Mouse (Mus musculus) liver, embryonic 12.5 days (tissue): Measurements from ENCODE around the gene Sema5b. TPM values are rescaled to one million over a fixed set of nuclear protein-coding genes. Genes with fewer than 3 reads are reported as not detected.
A peak's percentile ranks its signal among the peaks of the same experiment; 100 is the strongest.

Source experiments
- ATAC-seq: fragments of 200-750 bp; cut with Nextera tagmentation; 2 replicates; pipeline ENCODE4 v1.8.0; 2017; ENCODE audit warnings: moderate number of reproducible peaks, mild to moderate bottlenecking, moderate library complexity
- H3K27ac ChIP-seq: fragments of 300-500 bp; sonication (generic); 2 replicates; pipeline ENCODE4 v1.5.1; 2016; ENCODE audit warnings: mild to moderate bottlenecking
- H3K27me3 ChIP-seq: fragments of 300-500 bp; sonication (generic); replicated peaks from 2 replicates; pipeline ENCODE4 v1.6.1; 2016; ENCODE audit warnings: mild to moderate bottlenecking, moderate library complexity
- H3K36me3 ChIP-seq: fragments of 300-500 bp; sonication (generic); 2 replicates; pipeline ENCODE4 v1.6.1; 2016; ENCODE audit warnings: mild to moderate bottlenecking, moderate library complexity
- H3K4me1 ChIP-seq: fragments of 300-500 bp; sonication (generic); 2 replicates; pipeline ENCODE4 v1.6.1; 2016
- H3K4me2 ChIP-seq: fragments of 300-500 bp; sonication (generic); 2 replicates; pipeline ENCODE4 v1.6.1; 2016; ENCODE audit warnings: mild to moderate bottlenecking, moderate library complexity
- H3K4me3 ChIP-seq: fragments of 300-500 bp; sonication (generic); 2 replicates; pipeline ENCODE4 v1.5.1; 2016; ENCODE audit warnings: mild to moderate bottlenecking, moderate library complexity
- H3K9ac ChIP-seq: fragments of 300-500 bp; sonication (generic); 2 replicates; pipeline ENCODE4 v1.6.1; 2016; ENCODE audit warnings: mild to moderate bottlenecking, moderate library complexity
- H3K9me3 ChIP-seq: fragments of 300-500 bp; sonication (generic); replicated peaks from 2 replicates; pipeline ENCODE4 v1.6.1; 2016; ENCODE audit warnings: mild to moderate bottlenecking, moderate library complexity
- WGBS: fragments of 180-500 bp; shearing (Covaris S2); methylation state at CpG from one replicate; pipeline ENCODE4 v1.1.7; 2016; ENCODE audit not compliant: insufficient replicate concordance; 5-methylcytosine and 5-hydroxymethylcytosine counted together
- polyA plus RNA-seq: library from polyadenylated mRNA; unstranded; fragments of >200 nt; fragmentation: Nextera tagmentation; extraction: Ambion mirVana; gene quantifications from 2 replicates; pipeline ENCODE4 v1.2.1, GENCODE M21; 2016

The Sema5b gene
- polyA plus RNA-seq, 1 experiment from 2014 or later = 0.17 TPM

- Histone ChIP-seq H3K4me3 (no peak overlapping the region), H3K4me1 (no peaks in the 10 kb centered on the region; the same call in 1 of the 2 replicates), H3K36me3 (no peaks in the 10 kb centered on the region), H3K27me3 (peaks cover 42% of the 10 kb centered on the region), H3K4me2 (no peak overlapping the region), H3K9ac (no peak overlapping the region), H3K27ac (no peak overlapping the region), H3K9me3 (no peaks in the 10 kb centered on the region)
- WGBS = 74% methylated on average over 8 of the region's 8 CpGs
- no peak for ATAC-seq
These were observed 44.3 kb downstream of the Sema5b start for GRCm38 (mm10) chr16:35585126-35585694.

- H3K4me2 ChIP-seq = no peak overlapping the region
- no peaks in the 10 kb centered on the region for H3K9me3 ChIP-seq
- no peak overlapping the region for H3K27ac ChIP-seq
- no peaks in the 10 kb centered on the region; the same call in 1 of the 2 replicates for H3K4me1 ChIP-seq
- H3K36me3 ChIP-seq = no peaks in the 10 kb centered on the region
- peaks cover 53% of the 10 kb centered on the region for H3K27me3 ChIP-seq
- 59% methylated on average over 8 of the region's 8 CpGs for WGBS
- no peak overlapping the region for H3K9ac ChIP-seq
- no peak overlapping the region for H3K4me3 ChIP-seq
- no peak for ATAC-seq
These were observed 46.3 kb downstream of the Sema5b start for GRCm38 (mm10) chr16:35587046-35587779.

- peak overlapping the region; percentile 40 for H3K4me2 ChIP-seq
- peaks cover 61% of the 10 kb centered on the region for H3K27me3 ChIP-seq
- no peaks in the 10 kb centered on the region for H3K9me3 ChIP-seq
- H3K4me1 ChIP-seq = no peaks in the 10 kb centered on the region; the same call in 1 of the 2 replicates
- no peaks in the 10 kb centered on the region for H3K36me3 ChIP-seq
- no peak overlapping the region for H3K9ac ChIP-seq
- H3K27ac ChIP-seq = no peak overlapping the region
- 10% methylated on average over 19 of the region's 20 CpGs for WGBS
- no peak for ATAC-seq
- 0 out of 2 replicates have a peak overlapping the region, but pooled peaks have one; percentile 6 for H3K4me3 ChIP-seq
These were observed 47.0 kb downstream of the Sema5b start for GRCm38 (mm10) chr16:35587866-35588465.

GRCm38 (mm10) chr16:35588731-35589151, 47.8 kb downstream of the Sema5b start:
- no peak overlapping the region for H3K27ac ChIP-seq
- no peak overlapping the region for H3K4me3 ChIP-seq
- H3K4me2 ChIP-seq = no peak overlapping the region
- no peak overlapping the region for H3K9ac ChIP-seq
- H3K9me3 ChIP-seq = peaks cover 4% of the 10 kb centered on the region; the same call in 1 of the 2 replicates
- peaks cover 62% of the 10 kb centered on the region for H3K27me3 ChIP-seq
- WGBS = 20% methylated on average over 18 of the region's 18 CpGs
- no peak for ATAC-seq
- no peaks in the 10 kb centered on the region; the same call in 1 of the 2 replicates for H3K4me1 ChIP-seq
- no peaks in the 10 kb centered on the region for H3K36me3 ChIP-seq

GRCm38 (mm10) chr16:35591756-35592155, 50.8 kb downstream of the Sema5b start:
- peaks cover 64% of the 10 kb centered on the region for H3K27me3 ChIP-seq
- peaks cover 5% of the 10 kb centered on the region; the same call in 1 of the 2 replicates for H3K9me3 ChIP-seq
- H3K9ac ChIP-seq = no peak overlapping the region
- no peak for ATAC-seq
- no peak overlapping the region for H3K4me2 ChIP-seq
- WGBS = 33% methylated on average over 11 of the region's 11 CpGs
- H3K4me1 ChIP-seq = no peaks in the 10 kb centered on the region; the same call in 1 of the 2 replicates
- no peaks in the 10 kb centered on the region for H3K36me3 ChIP-seq
- H3K4me3 ChIP-seq = no peak overlapping the region
- no peak overlapping the region for H3K27ac ChIP-seq

- H3K27me3 ChIP-seq = peaks cover 61% of the 10 kb centered on the region
- ATAC-seq = no peak
- peaks cover 5% of the 10 kb centered on the region; the same call in 1 of the 2 replicates for H3K9me3 ChIP-seq
- H3K4me3 ChIP-seq = no peak overlapping the region
- no peak overlapping the region for H3K4me2 ChIP-seq
- H3K36me3 ChIP-seq = no peaks in the 10 kb centered on the region
- H3K9ac ChIP-seq = no peak overlapping the region
- no peaks in the 10 kb centered on the region; the same call in 1 of the 2 replicates for H3K4me1 ChIP-seq
- no peak overlapping the region for H3K27ac ChIP-seq
- 26% methylated on average over 5 of the region's 5 CpGs for WGBS
These were observed 51.5 kb downstream of the Sema5b start for GRCm38 (mm10) chr16:35592274-35593065.

GRCm38 (mm10) chr16:35593474-35593873, 52.5 kb downstream of the Sema5b start:
- Histone ChIP-seq H3K4me2 (no peak overlapping the region), H3K27me3 (peaks cover 51% of the 10 kb centered on the region), H3K9ac (no peak overlapping the region), H3K4me3 (no peak overlapping the region), H3K36me3 (no peaks in the 10 kb centered on the region), H3K4me1 (no peaks in the 10 kb centered on the region; the same call in 1 of the 2 replicates), H3K9me3 (peaks cover 5% of the 10 kb centered on the region; the same call in 1 of the 2 replicates), H3K27ac (no peak overlapping the region)
- 87% methylated on average over 5 of the region's 5 CpGs for WGBS
- ATAC-seq = no peak

- Histone ChIP-seq H3K27me3 (peaks cover 48% of the 10 kb centered on the region), H3K9me3 (peaks cover 5% of the 10 kb centered on the region; the same call in 1 of the 2 replicates), H3K27ac (no peak overlapping the region), H3K36me3 (no peaks in the 10 kb centered on the region), H3K9ac (no peak overlapping the region), H3K4me3 (no peak overlapping the region), H3K4me2 (no peak overlapping the region), H3K4me1 (no peaks in the 10 kb centered on the region)
- no peak for ATAC-seq
- WGBS = 44% methylated on average over 6 of the region's 6 CpGs
These were observed 55.3 kb downstream of the Sema5b start for GRCm38 (mm10) chr16:35596241-35596640.

GRCm38 (mm10) chr16:35596661-35597350, 55.9 kb downstream of the Sema5b start:
- Histone ChIP-seq H3K36me3 (no peaks in the 10 kb centered on the region), H3K4me3 (no peak overlapping the region), H3K9ac (no peak overlapping the region), H3K4me1 (no peaks in the 10 kb centered on the region), H3K4me2 (no peak overlapping the region), H3K9me3 (peaks cover 5% of the 10 kb centered on the region; the same call in 1 of the 2 replicates), H3K27me3 (peaks cover 44% of the 10 kb centered on the region), H3K27ac (no peak overlapping the region)
- WGBS = 50% methylated on average over 8 of the region's 8 CpGs
- no peak for ATAC-seq

GRCm38 (mm10) chr16:35597991-35598390, 57.0 kb downstream of the Sema5b start:
- WGBS = 12% methylated on average over 6 of the region's 6 CpGs
- H3K4me1 ChIP-seq = no peaks in the 10 kb centered on the region

GRCm38 (mm10) chr16:35598802-35599201, 57.9 kb downstream of the Sema5b start:
- Histone ChIP-seq H3K4me2 (no peak overlapping the region), H3K9ac (no peak overlapping the region), H3K4me1 (no peaks in the 10 kb centered on the region), H3K27me3 (peaks cover 37% of the 10 kb centered on the region), H3K4me3 (no peak overlapping the region), H3K27ac (no peak overlapping the region), H3K9me3 (peaks cover under 1% of the 10 kb centered on the region; the same call in 1 of the 2 replicates), H3K36me3 (no peaks in the 10 kb centered on the region)
- ATAC-seq = no peak
- 55% methylated on average over 5 of the region's 5 CpGs for WGBS

More at GRCm38 (mm10) chr16:35597991-35598390, 57.0 kb downstream of the Sema5b start:
- Histone ChIP-seq H3K4me3 (no peak overlapping the region), H3K9me3 (peaks cover 5% of the 10 kb centered on the region; the same call in 1 of the 2 replicates), H3K9ac (no peak overlapping the region), H3K27ac (no peak overlapping the region), H3K36me3 (no peaks in the 10 kb centered on the region), H3K27me3 (peaks cover 34% of the 10 kb centered on the region), H3K4me2 (no peak overlapping the region)
- ATAC-seq = no peak
